7 mouse cellular contexts compared by ENCODE assay signal in the genomic region with DNA sequence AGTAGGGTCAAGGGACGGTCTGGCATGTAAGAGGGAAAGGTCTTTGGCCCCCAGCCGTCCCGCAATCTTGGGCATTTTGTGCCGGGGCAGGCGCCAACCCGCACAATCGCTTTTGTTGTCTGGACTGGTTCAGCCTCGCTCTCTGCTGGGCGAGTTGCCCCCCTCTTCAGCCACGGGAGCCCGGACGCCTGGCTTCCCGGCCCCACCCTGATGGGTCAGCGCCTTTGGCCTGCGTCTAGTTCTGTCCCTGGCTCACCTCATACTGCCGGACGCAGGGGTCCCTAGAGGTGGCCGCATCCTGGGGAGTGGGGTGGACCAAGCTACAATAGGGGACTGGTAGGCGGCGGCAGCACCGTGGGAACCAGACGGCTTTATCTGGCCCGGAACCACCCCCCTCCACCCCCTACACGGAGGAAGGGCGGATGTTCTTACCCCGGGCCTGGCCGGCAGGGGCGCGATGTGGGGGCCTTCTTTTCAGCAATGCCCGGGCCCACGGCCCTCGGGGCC. TPM values are rescaled to one million over a fixed set of nuclear protein-coding genes. Genes with fewer than 3 reads are reported as not detected.
A peak's percentile ranks its signal among the peaks of the same experiment; 100 is the strongest.
DNase-seq lines count a peak whose midpoint lies in the region; ATAC-seq and TF ChIP-seq lines count a peak whose summit lies in the region.

No protein-coding gene starts in this region.

- peak overlapping the region; percentile 5; the same call in 1 of the 2 replicates for H3K27ac ChIP-seq in ES-E14 (ENCODE audit: insufficient read depth, low read depth, low read length, poor library complexity, severe bottlenecking)
- no peak overlapping the region for H3K27ac ChIP-seq in kidney, postnatal 0 days
- H3K27ac ChIP-seq in midbrain, embryonic 14.5 days (replicated peaks; ENCODE audit: low read depth, low read length), result no peak overlapping the region

- peak overlapping the region; percentile 87; the same call in 1 of the 2 replicates for H3K9ac ChIP-seq in ES-E14 (ENCODE audit: insufficient read depth, low read depth, low read length, poor library complexity, severe bottlenecking)
- 0 out of 2 replicates have a peak overlapping the region, but pooled peaks have one; percentile 31 for H3K9ac ChIP-seq in kidney, postnatal 0 days (ENCODE audit: low read depth, low read length)
- H3K9ac ChIP-seq in midbrain, embryonic 14.5 days (replicated peaks; ENCODE audit: low read length), result no peak overlapping the region; the same call in 1 of the 2 replicates

- H3K9me3 ChIP-seq in ES-E14 (ENCODE audit: control insufficient read depth, insufficient read depth, low read depth, low read length), result no peaks in the 10 kb centered on the region
- H3K9me3 ChIP-seq in kidney, postnatal 0 days (replicated peaks; ENCODE audit: low read length), result no peaks in the 10 kb centered on the region
- H3K9me3 ChIP-seq in midbrain, embryonic 14.5 days (ENCODE audit: control insufficient read depth, low read length), result no peaks in the 10 kb centered on the region

- peak; percentile 25 for DNase-seq in CD4-positive helper T cell, adult 2 months (ENCODE audit: low read depth, low spot score)
- DNase-seq in ES-E14 (ENCODE audit: low read depth, low spot score), result no peak
- DNase-seq in heart, adult 8-10 months (ENCODE audit: low spot score), result peak; percentile 84
- DNase-seq in kidney, postnatal 0 days (ENCODE audit: low spot score), result no peak
- DNase-seq in midbrain, embryonic 14.5 days, result no peak
- no peak for DNase-seq in natural killer cell, adult 2 months (ENCODE audit: low spot score in 2 of 2)
- DNase-seq in left cerebral cortex, adult 8-10 months (ENCODE audit: low spot score in 2 of 2), result no peak

- peak overlapping the region; percentile 89 for H3K4me2 ChIP-seq in kidney, postnatal 0 days (ENCODE audit: low read length)
- peak overlapping the region; percentile 83; the same call in 1 of the 2 replicates for H3K4me2 ChIP-seq in midbrain, embryonic 14.5 days (ENCODE audit: low read length)

- H3K27me3 ChIP-seq in kidney, postnatal 0 days (ENCODE audit: insufficient read depth, low read length), result peaks cover 8% of the 10 kb centered on the region
- peaks cover 85% of the 10 kb centered on the region for H3K27me3 ChIP-seq in midbrain, embryonic 14.5 days (ENCODE audit: control insufficient read depth, insufficient read depth, low read length)

- H3K4me3 ChIP-seq in ES-E14 (ENCODE audit: insufficient read depth in 1 of 2, low read depth in 1 of 2, low read length in 2 of 2, poor library complexity in 1 of 2, severe bottlenecking in 1 of 2), result peak overlapping the region; percentile 54 to 76
- 0 out of 2 replicates have a peak overlapping the region, but pooled peaks have one; percentile 9 for H3K4me3 ChIP-seq in kidney, postnatal 0 days (replicated peaks; ENCODE audit: low read depth, low read length)
- H3K4me3 ChIP-seq in midbrain, embryonic 14.5 days (replicated peaks; ENCODE audit: low read depth, low read length), result no peak overlapping the region

- H3K4me1 ChIP-seq in ES-E14 (ENCODE audit: control insufficient read depth in 2 of 2, insufficient read depth in 2 of 2, low read length in 2 of 2, poor library complexity in 1 of 2), result peaks cover 5 to 10% of the 10 kb centered on the region in 2 experiments
- peaks cover 16% of the 10 kb centered on the region for H3K4me1 ChIP-seq in kidney, postnatal 0 days (replicated peaks; ENCODE audit: insufficient read depth, low read length)
- peaks cover 34% of the 10 kb centered on the region; the same call in 1 of the 2 replicates for H3K4me1 ChIP-seq in midbrain, embryonic 14.5 days (ENCODE audit: control insufficient read depth, insufficient read depth, low read length)

- in situ Hi-C loops in ES-E14 (cut with MboI; ENCODE audit: low sequenced_read_pairs in 2 of 2, unreplicated experiment in 2 of 2), result no loop called here

- H3K36me3 ChIP-seq in ES-E14 (ENCODE audit: control insufficient read depth, insufficient read depth, low read length, poor library complexity, severe bottlenecking), result no peaks in the 10 kb centered on the region
- H3K36me3 ChIP-seq in kidney, postnatal 0 days (ENCODE audit: insufficient read depth, low read length), result no peaks in the 10 kb centered on the region
- no peaks in the 10 kb centered on the region for H3K36me3 ChIP-seq in midbrain, embryonic 14.5 days (ENCODE audit: control insufficient read depth, insufficient read depth, low read length)

- no peak for TF ChIP-seq CTCF in kidney, postnatal 0 days (IDR thresholded peaks at IDR 0.05; ENCODE audit: low read depth)

- ATAC-seq in kidney, postnatal 0 days (replicated peaks; ENCODE audit: low FRiP score, low read depth), result no peak
- ATAC-seq in midbrain, embryonic 14.5 days (ENCODE audit: low FRiP score, low TSS enrichment), result no peak

- WGBS in kidney, postnatal 0 days, result 6% methylated on average over 31 of the region's 32 CpGs
- WGBS in midbrain, embryonic 14.5 days, result 3% methylated on average over 32 of the region's 32 CpGs

TF ChIP-seq in ES-E14, 5 proteins besides CTCF, POLR2A, EP300 and RAD21:
- TF ChIP-seq ZC3H11A (IDR thresholded peaks at IDR 0.05; ENCODE audit: borderline replicate concordance, low read depth, low read length) (no peak), CHD2 (IDR thresholded peaks at IDR 0.05; ENCODE audit: low read depth, low read length) (no peak), HCFC1 (IDR thresholded peaks at IDR 0.05; ENCODE audit: borderline replicate concordance, insufficient read depth, low read length) (no peak), MAFK (IDR thresholded peaks at IDR 0.05; ENCODE audit: insufficient read depth, low read depth, low read length) (no peak)

RNA-seq across cellular contexts. Expression of a gene that starts 3.0 kb away (rescaled TPM):
- total RNA-seq in ES-E14 (2012; rRNA removed), result 65.8 and 114 TPM in 2 replicates
- 100 to 1,000 TPM; 166 to 198 (median 187) TPM for total RNA-seq in heart, adult 8-10 months (2022)
- 41.7 and 43.8 TPM in 2 replicates for polyA plus RNA-seq in kidney, postnatal 0 days (2015; fragmentation: Nextera tagmentation; extraction: Ambion mirVana)
- polyA plus RNA-seq in midbrain, embryonic 14.5 days (2014; fragmentation: Nextera tagmentation; extraction: Ambion mirVana), result 6.4 and 7.4 TPM in 2 replicates
- 10 to 100 TPM; 41.9 to 51.1 (median 44.6) TPM for total RNA-seq in left cerebral cortex, adult 8-10 months (2022)

RNA-seq across cellular contexts. Expression of a gene that starts 21.4 kb away (rescaled TPM):
- total RNA-seq in ES-E14 (2012; rRNA removed), result 28.8 and 45.5 TPM in 2 replicates
- 1 to 10 TPM; 4.8 to 8.0 (median 6.0) TPM for total RNA-seq in heart, adult 8-10 months (2022)
- polyA plus RNA-seq in kidney, postnatal 0 days (2015; fragmentation: Nextera tagmentation; extraction: Ambion mirVana), result 34.1 and 40.2 TPM in 2 replicates
- polyA plus RNA-seq in midbrain, embryonic 14.5 days (2014; fragmentation: Nextera tagmentation; extraction: Ambion mirVana), result 50.4 and 52.5 TPM in 2 replicates
- total RNA-seq in left cerebral cortex, adult 8-10 months (2022), result 10 to 100 TPM; 20.7 to 25.9 (median 23.1) TPM

RNA-seq across cellular contexts. Expression of a gene that starts 22.8 kb away (rescaled TPM):
- 1.4 and 1.5 TPM in 2 replicates for total RNA-seq in ES-E14 (2012; rRNA removed)
- total RNA-seq in heart, adult 8-10 months (2022), result not detected
- polyA plus RNA-seq in kidney, postnatal 0 days (2015; fragmentation: Nextera tagmentation; extraction: Ambion mirVana), result 0.57 TPM in 1 of 2 replicates, not detected in the other
- polyA plus RNA-seq in midbrain, embryonic 14.5 days (2014; fragmentation: Nextera tagmentation; extraction: Ambion mirVana), result not detected in 2 replicates
- not detected for total RNA-seq in left cerebral cortex, adult 8-10 months (2022)

Comparison
In these comparisons a context has a peak if more than half of its experiments do, and no peak if none do; other contexts are left out.
1. DNase-seq: peak in CD4-positive helper T cell, adult 2 months (single experiment) and heart, adult 8-10 months (single experiment); none in ES-E14 (single experiment), kidney, postnatal 0 days (single experiment), midbrain, embryonic 14.5 days (single experiment), natural killer cell, adult 2 months (0 of 2) and left cerebral cortex, adult 8-10 months (0 of 2).